Mouse (Mus musculus) testis, adult 2 months (tissue): Measurements from ENCODE around the gene Serpinb8. TPM values are rescaled to one million over a fixed set of nuclear protein-coding genes. Genes with fewer than 3 reads are reported as not detected.

Experiments used
- H3K27ac ChIP-seq: fragments of 200-500 bp; 2 replicates; pipeline ENCODE4 v1.5.1; 2012; ENCODE audit warnings: low read depth, low read length; ENCODE audit not compliant: control insufficient read depth, insufficient read depth
- H3K27me3 ChIP-seq: fragments of 200-500 bp; 2 replicates; pipeline ENCODE4 v1.6.1; 2012; ENCODE audit warnings: mild to moderate bottlenecking, low read length, moderate library complexity; ENCODE audit not compliant: control insufficient read depth, insufficient read depth
- H3K36me3 ChIP-seq: fragments of 200-500 bp; 2 replicates; pipeline ENCODE4 v1.6.1; 2012; ENCODE audit warnings: mild to moderate bottlenecking, low read length; ENCODE audit not compliant: control insufficient read depth, insufficient read depth
- H3K4me1 ChIP-seq: fragments of 200-500 bp; 2 replicates; pipeline ENCODE4 v1.6.1; 2012; ENCODE audit warnings: low read length; ENCODE audit not compliant: control insufficient read depth, insufficient read depth
- H3K4me3 ChIP-seq: fragments of 200-500 bp; 2 replicates; pipeline ENCODE4 v1.5.1; 2012; ENCODE audit warnings: low read depth, mild to moderate bottlenecking, low read length, moderate library complexity, mixed read lengths; ENCODE audit not compliant: control insufficient read depth
- CTCF ChIP-seq: fragments of 200-500 bp; IDR thresholded peaks from 2 replicates; pipeline ENCODE4 v1.5.1; 2012; ENCODE audit warnings: low read depth, mild to moderate bottlenecking, inconsistent platforms, low read length, moderate library complexity; ENCODE audit not compliant: control insufficient read depth, insufficient read depth, insufficient replicate concordance
- POLR2A ChIP-seq: fragments of 200-500 bp; IDR thresholded peaks from 2 replicates; pipeline ENCODE4 v1.6.1; 2012; ENCODE audit warnings: low read depth, mild to moderate bottlenecking, inconsistent platforms, low read length, moderate library complexity; ENCODE audit not compliant: control insufficient read depth
- polyA plus RNA-seq: library from polyadenylated mRNA; depleted of rRNA; stranded (reverse); fragments of >200 nt; gene quantifications from 2 replicates; pipeline ENCODE4 v1.2.3, GENCODE M21; 2012; rRNA removed

Gene Serpinb8
- polyA plus RNA-seq, 1 experiment: 0.32 TPM

- H3K36me3 ChIP-seq: no peaks in the 10 kb centered on the region
- TF ChIP-seq POLR2A (no peak), CTCF (no peak)
- H3K4me1 ChIP-seq: no peaks in the 10 kb centered on the region
- no peak overlapping the region for H3K4me3 ChIP-seq
- no peak overlapping the region for H3K27ac ChIP-seq
- H3K27me3 ChIP-seq: no peaks in the 10 kb centered on the region
Observed at GRCm38 (mm10) chr1:107645086-107645485, 55.3 kb downstream of the Serpinb8 start.

GRCm38 (mm10) chr1:107657689-107658088, 67.9 kb downstream of the Serpinb8 start:
- Histone ChIP-seq H3K27me3 (no peaks in the 10 kb centered on the region), H3K36me3 (no peaks in the 10 kb centered on the region), H3K27ac (no peak overlapping the region), H3K4me3 (no peak overlapping the region), H3K4me1 (no peaks in the 10 kb centered on the region)
- no peak for TF ChIP-seq CTCF
- no peak for TF ChIP-seq POLR2A

Other genes with a start within 250 kb of the Serpinb8 start
- not detected in 2 replicates for gene Serpinb11, start 228.8 kb upstream of the Serpinb8 start, polyA plus RNA-seq
- 0.07 and 0.09 TPM in 2 replicates for gene Serpinb7, start 190.4 kb upstream of the Serpinb8 start, polyA plus RNA-seq
- gene Serpinb2, start 78.6 kb upstream of the Serpinb8 start, polyA plus RNA-seq: 0.12 and 0.17 TPM in 2 replicates